Mouse (Mus musculus) midbrain, embryonic 11.5 days (tissue): ENCODE results near the gene Supv3l1. TPM values are rescaled to one million over a fixed set of nuclear protein-coding genes. Genes with fewer than 3 reads are reported as not detected.

Source experiments
- ATAC-seq: fragments of 200-750 bp; cut with Nextera tagmentation; 2 replicates; pipeline ENCODE4 v1.8.0; 2017; ENCODE audit warnings: moderate TSS enrichment, moderate library complexity; ENCODE audit not compliant: low FRiP score
- DNase-seq: peaks from one replicate; pipeline ENCODE4 v3.0.0; 2015; ENCODE audit warnings: low spot score; ENCODE audit errors: missing footprints
- H3K27ac ChIP-seq: fragments of 300-500 bp; sonication (generic); 2 replicates; pipeline ENCODE4 v1.5.1; 2014; ENCODE audit warnings: low read depth, low read length
- H3K27me3 ChIP-seq: fragments of 300-500 bp; sonication (generic); 2 replicates; pipeline ENCODE4 v1.6.1; 2014; ENCODE audit warnings: mild to moderate bottlenecking, low read length, moderate library complexity, mixed read lengths; ENCODE audit not compliant: control insufficient read depth, insufficient read depth
- H3K36me3 ChIP-seq: fragments of 300-500 bp; sonication (generic); 2 replicates; pipeline ENCODE4 v1.6.1; 2014; ENCODE audit warnings: mild to moderate bottlenecking, low read length, moderate library complexity, mixed read lengths; ENCODE audit not compliant: control insufficient read depth, insufficient read depth
- H3K4me1 ChIP-seq: fragments of 300-500 bp; sonication (generic); 2 replicates; pipeline ENCODE4 v1.6.1; 2014; ENCODE audit warnings: low read length; ENCODE audit not compliant: control insufficient read depth, insufficient read depth
- H3K4me2 ChIP-seq: fragments of 300-500 bp; sonication (generic); 2 replicates; pipeline ENCODE4 v1.6.1; 2014; ENCODE audit warnings: mild to moderate bottlenecking, moderate library complexity
- H3K4me3 ChIP-seq: fragments of 300-500 bp; sonication (generic); 2 replicates; pipeline ENCODE4 v1.5.1; 2014; ENCODE audit warnings: low read depth, low read length
- H3K9ac ChIP-seq: fragments of 300-500 bp; sonication (generic); 2 replicates; pipeline ENCODE4 v1.6.1; 2014; ENCODE audit warnings: low read length
- H3K9me3 ChIP-seq: fragments of 300-500 bp; sonication (generic); 2 replicates; pipeline ENCODE4 v1.6.1; 2016; ENCODE audit warnings: low read length; ENCODE audit not compliant: control insufficient read depth
- whole genome bisulfite sequencing: fragments of 180-500 bp; shearing (Covaris S2); extraction: QIAGEN DNeasy Blood & Tissue Kit; methylation state at CpG from one replicate; pipeline ENCODE4 v1.1.7; 2014; 5-methylcytosine and 5-hydroxymethylcytosine counted together
- polyA plus RNA-seq: library from polyadenylated mRNA; unstranded; fragments of >200 nt; fragmentation: Nextera tagmentation; extraction: Ambion mirVana; gene quantifications from 2 replicates; pipeline ENCODE4 v1.2.1, GENCODE M21; 2014

Supv3l1 gene
- polyA plus RNA-seq, 1 experiment from 2014 or later = 29.1 TPM

- 79% methylated on average over 6 of the region's 6 CpGs for WGBS
These were observed 29.1 kb downstream of the Supv3l1 start for GRCm38 (mm10) chr10:62420399-62420798.

DNA sequence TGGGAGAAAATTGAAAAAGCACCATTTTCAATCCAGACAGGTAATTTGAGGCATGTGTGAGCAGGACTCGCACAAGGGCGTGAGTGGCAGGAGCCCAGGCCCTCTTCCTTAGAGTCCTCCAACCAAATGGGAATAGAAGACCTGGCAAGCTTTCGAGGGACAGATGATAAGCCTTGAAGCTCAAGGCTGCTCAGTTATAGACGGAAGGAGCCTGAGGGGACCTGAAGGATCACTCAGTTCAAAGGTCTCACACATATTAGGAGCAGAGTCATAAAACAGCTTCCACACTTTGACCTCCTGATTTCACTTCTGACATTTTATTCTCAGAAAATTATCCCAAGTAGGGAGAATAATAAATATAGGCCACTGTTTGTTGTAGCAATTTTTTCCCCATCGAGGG lies 30.1 kb downstream of the Supv3l1 start:
- Histone ChIP-seq H3K4me2 (no peak overlapping the region), H3K36me3 (no peaks in the 10 kb centered on the region), H3K4me1 (no peaks in the 10 kb centered on the region), H3K27ac (no peak overlapping the region), H3K9ac (no peak overlapping the region), H3K27me3 (no peaks in the 10 kb centered on the region), H3K4me3 (no peak overlapping the region), H3K9me3 (no peaks in the 10 kb centered on the region)
- ATAC-seq (no peak), DNase-seq (no peak)
- 88% methylated on average over 5 of the region's 5 CpGs for WGBS

More at GRCm38 (mm10) chr10:62420399-62420798, 29.1 kb downstream of the Supv3l1 start:
- ATAC-seq = no peak
- Histone ChIP-seq H3K27me3 (no peaks in the 10 kb centered on the region), H3K4me3 (no peak overlapping the region), H3K36me3 (no peaks in the 10 kb centered on the region), H3K4me1 (no peaks in the 10 kb centered on the region), H3K9me3 (no peaks in the 10 kb centered on the region), H3K27ac (no peak overlapping the region), H3K4me2 (no peak overlapping the region), H3K9ac (no peak overlapping the region)
- no peak for DNase-seq

- Histone ChIP-seq H3K4me1 (no peaks in the 10 kb centered on the region), H3K36me3 (no peaks in the 10 kb centered on the region), H3K9ac (no peak overlapping the region), H3K27me3 (no peaks in the 10 kb centered on the region), H3K27ac (no peak overlapping the region), H3K4me2 (no peak overlapping the region), H3K4me3 (no peak overlapping the region), H3K9me3 (no peaks in the 10 kb centered on the region)
- DNase-seq (no peak), ATAC-seq (no peak)
- WGBS = 64% methylated on average over 7 of the region's 7 CpGs
These were observed 30.6 kb downstream of the Supv3l1 start for GRCm38 (mm10) chr10:62418831-62419356.

GRCm38 (mm10) chr10:62413606-62413982 lies 35.9 kb downstream of the Supv3l1 start:
- no peaks in the 10 kb centered on the region for H3K27me3 ChIP-seq
- H3K4me1 ChIP-seq = no peaks in the 10 kb centered on the region; the same call in 1 of the 2 replicates
- H3K4me3 ChIP-seq = no peak overlapping the region
- no peak overlapping the region for H3K27ac ChIP-seq
- ATAC-seq (no peak), DNase-seq (no peak)
- WGBS = 50% methylated on average over 4 of the region's 4 CpGs
- no peaks in the 10 kb centered on the region for H3K36me3 ChIP-seq
- no peak overlapping the region for H3K9ac ChIP-seq
- H3K4me2 ChIP-seq = no peak overlapping the region
- H3K9me3 ChIP-seq = no peaks in the 10 kb centered on the region

DNA sequence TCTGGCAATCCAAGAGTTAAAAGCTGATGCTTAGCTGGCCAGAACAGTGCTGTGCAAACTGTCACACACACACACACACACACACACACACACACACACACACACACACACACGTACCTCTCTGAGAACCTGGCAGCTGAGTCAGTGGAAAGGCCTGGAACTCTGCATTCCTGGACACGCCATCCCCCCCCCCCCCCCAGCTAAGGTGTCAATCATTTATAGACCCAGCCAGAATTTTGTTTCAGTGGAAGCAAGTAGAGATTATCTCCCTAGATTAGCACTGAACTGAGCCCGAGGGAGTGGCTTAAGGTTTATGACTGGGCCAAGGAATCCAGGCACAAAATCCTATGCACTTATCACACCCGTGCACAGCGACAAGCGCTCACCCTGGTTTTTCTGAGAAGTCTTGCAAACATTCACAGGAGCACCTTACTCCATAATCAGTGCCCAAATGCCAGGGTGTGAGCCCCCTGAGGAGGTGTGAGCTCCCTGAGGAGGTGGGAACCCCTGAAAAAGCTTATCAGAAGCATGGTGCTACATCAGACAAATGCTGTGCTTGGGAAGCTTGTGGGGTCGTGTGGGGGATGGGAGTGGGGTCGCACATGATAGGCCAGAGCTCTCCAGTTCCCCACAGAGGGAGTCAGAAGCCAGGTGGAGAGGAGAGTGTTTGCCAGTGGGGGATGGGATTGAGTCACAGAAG lies 36.5 kb downstream of the Supv3l1 start:
- H3K4me2 ChIP-seq = no peak overlapping the region
- H3K27me3 ChIP-seq = no peaks in the 10 kb centered on the region
- ATAC-seq (no peak), DNase-seq (no peak)
- no peak overlapping the region for H3K27ac ChIP-seq
- H3K36me3 ChIP-seq = no peaks in the 10 kb centered on the region
- no peak overlapping the region for H3K4me3 ChIP-seq
- no peak overlapping the region for H3K9ac ChIP-seq
- no peaks in the 10 kb centered on the region for H3K9me3 ChIP-seq
- H3K4me1 ChIP-seq = no peaks in the 10 kb centered on the region; the same call in 1 of the 2 replicates
- WGBS = 34% methylated on average over 8 of the region's 8 CpGs

DNA sequence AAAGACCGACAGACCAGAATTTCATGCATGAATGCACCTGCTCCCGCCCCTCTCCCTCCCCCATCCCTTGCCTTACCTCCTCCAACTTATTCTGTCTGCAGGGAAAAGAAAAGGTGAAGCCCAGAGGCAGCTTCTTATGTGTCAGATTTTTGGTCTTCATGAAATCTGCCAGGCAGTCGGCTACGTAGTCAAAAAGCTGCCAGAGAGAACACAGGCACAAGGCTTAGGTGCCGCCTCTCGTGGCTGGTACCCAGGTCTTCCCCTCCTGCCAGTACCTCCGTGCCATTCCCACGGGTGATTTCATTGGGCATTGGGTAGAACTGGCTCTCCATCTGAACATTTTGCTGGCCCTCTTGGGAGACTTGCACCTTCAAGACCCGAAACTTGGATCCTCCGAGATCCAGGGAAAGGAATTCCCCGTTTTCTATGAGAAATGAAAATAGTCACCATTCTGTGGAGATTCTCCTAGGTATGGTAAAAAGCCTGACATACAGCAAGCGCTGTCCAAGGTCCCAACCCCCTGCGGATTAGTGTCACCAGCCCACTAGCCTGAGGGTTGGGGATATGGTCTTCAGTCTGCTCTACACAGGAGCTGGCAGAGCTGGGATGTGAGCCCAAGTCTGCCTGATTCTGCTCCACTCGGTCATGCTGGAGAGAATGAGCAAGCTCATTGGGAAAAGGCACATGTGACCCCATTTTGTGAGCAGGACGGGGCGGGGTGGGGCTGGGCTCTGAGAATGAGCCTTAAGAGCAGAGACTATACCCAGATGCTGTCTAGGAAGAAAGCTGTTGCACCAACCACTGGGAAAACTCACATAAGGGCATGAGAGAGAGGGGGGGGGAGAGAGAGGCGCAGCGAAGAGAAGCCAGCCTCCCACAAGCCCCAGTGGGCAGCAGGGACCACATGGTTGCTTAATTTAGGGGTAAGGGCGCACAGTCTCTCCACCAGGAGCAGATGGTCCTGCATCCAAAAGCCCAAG lies 37.8 kb downstream of the Supv3l1 start:
- no peak overlapping the region for H3K27ac ChIP-seq
- H3K9ac ChIP-seq = no peak overlapping the region
- no peak for ATAC-seq
- no peak overlapping the region for H3K4me2 ChIP-seq
- no peaks in the 10 kb centered on the region for H3K27me3 ChIP-seq
- no peak for DNase-seq
- no peak overlapping the region for H3K4me3 ChIP-seq
- no peaks in the 10 kb centered on the region; the same call in 1 of the 2 replicates for H3K4me1 ChIP-seq
- WGBS = 68% methylated on average over 19 of the region's 19 CpGs
- no peaks in the 10 kb centered on the region for H3K36me3 ChIP-seq
- no peaks in the 10 kb centered on the region for H3K9me3 ChIP-seq

- no peak overlapping the region for H3K4me2 ChIP-seq
- H3K9me3 ChIP-seq = no peaks in the 10 kb centered on the region
- H3K4me1 ChIP-seq = no peaks in the 10 kb centered on the region; the same call in 1 of the 2 replicates
- H3K27me3 ChIP-seq = no peaks in the 10 kb centered on the region
- DNase-seq = peak; percentile 93
- WGBS = 17% methylated on average over 5 of the region's 5 CpGs
- no peak overlapping the region for H3K4me3 ChIP-seq
- no peak overlapping the region for H3K27ac ChIP-seq
- H3K36me3 ChIP-seq = no peaks in the 10 kb centered on the region
- ATAC-seq = peak; percentile 65
- H3K9ac ChIP-seq = no peak overlapping the region
These were observed 38.6 kb downstream of the Supv3l1 start for GRCm38 (mm10) chr10:62410943-62411342.

- H3K9me3 ChIP-seq = no peaks in the 10 kb centered on the region
- 40% methylated on average over 14 of the region's 14 CpGs for whole genome bisulfite sequencing
- no peak for ATAC-seq
- H3K27ac ChIP-seq = no peak overlapping the region
- H3K9ac ChIP-seq = no peak overlapping the region
- peak overlapping the region; percentile 23 for H3K4me2 ChIP-seq
- no peaks in the 10 kb centered on the region for H3K36me3 ChIP-seq
- H3K4me1 ChIP-seq = no peaks in the 10 kb centered on the region
- DNase-seq = no peak
- no peak overlapping the region for H3K4me3 ChIP-seq
- H3K27me3 ChIP-seq = no peaks in the 10 kb centered on the region
These were observed 44.6 kb downstream of the Supv3l1 start for GRCm38 (mm10) chr10:62404901-62405300.

DNA sequence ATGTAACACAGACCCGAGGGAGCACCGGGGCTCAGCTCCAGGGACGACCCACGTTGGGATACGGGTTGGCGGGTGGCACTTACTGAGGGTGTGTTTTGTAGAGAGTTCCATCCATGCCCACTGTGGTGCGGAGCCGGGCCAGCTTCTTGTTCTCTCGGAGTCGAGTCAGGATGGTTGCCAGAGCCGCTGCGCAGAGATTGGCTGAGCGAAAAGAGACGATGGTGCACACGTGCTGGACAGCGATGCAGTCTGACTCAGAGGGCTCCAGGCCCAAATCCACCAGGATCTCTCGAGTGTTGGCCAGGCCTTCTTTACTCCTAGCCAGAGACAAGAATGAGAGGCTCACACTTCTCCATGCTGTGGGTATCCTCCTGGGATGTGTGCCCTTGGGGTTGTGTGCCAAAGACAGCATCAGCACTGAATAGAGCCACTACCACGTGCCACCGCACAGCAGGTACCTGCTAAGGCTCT lies 47.9 kb downstream of the Supv3l1 start:
- no peaks in the 10 kb centered on the region for H3K4me1 ChIP-seq
- 84% methylated on average over 19 of the region's 19 CpGs for WGBS
- ATAC-seq = no peak
- no peaks in the 10 kb centered on the region for H3K27me3 ChIP-seq
- no peak overlapping the region for H3K4me2 ChIP-seq
- no peaks in the 10 kb centered on the region for H3K36me3 ChIP-seq
- H3K4me3 ChIP-seq = no peak overlapping the region
- H3K9ac ChIP-seq = no peak overlapping the region
- no peak overlapping the region for H3K27ac ChIP-seq
- no peak for DNase-seq
- H3K9me3 ChIP-seq = no peaks in the 10 kb centered on the region
